Mouse (Mus musculus): Measurements from ENCODE around the gene Gng3.
"Not testable (repeated sequence)": the region's sequence is repeated elsewhere in the genome, so short reads cannot be mapped to it uniquely, and the experiment has no call there.

Gene Gng3

DNA sequence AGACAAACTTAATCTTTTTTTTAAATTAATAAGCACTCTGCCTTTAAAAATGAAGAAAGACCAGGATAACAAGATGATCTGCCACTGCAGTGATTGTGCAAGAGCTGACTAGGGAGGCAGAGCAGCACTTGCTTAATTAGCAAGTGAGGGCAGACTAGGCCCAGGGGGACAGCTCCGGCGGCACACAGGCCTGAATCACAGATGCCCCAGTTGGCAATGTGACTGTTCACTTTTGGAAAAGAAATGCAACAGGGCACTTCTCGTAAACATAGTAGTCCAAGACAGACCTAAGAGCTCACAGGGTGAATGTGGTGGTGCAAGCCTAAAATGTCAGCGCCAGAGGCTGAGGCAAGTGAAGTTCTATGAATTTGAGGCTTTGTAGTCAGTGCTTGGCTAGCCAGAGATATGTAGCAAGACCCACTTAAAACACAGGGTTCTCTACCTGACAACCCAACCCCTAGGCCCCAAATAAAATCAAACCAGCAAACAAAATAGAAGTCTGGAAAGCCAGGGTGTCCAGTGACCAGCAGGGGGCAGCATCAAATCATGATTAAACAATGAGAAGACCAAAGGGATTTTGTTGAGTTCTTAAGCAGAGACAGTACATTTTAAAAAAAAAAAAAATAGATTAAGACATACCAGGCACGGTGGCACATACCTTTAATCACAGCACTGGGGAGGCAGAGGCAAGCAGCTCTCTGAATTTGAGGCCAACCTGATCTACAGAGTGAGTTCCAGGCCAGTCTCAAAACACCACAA lies 5.6 kb upstream of the Gng3 start:
- DNase-seq (ENCODE audit: low spot score) = peak; percentile 81

DNA sequence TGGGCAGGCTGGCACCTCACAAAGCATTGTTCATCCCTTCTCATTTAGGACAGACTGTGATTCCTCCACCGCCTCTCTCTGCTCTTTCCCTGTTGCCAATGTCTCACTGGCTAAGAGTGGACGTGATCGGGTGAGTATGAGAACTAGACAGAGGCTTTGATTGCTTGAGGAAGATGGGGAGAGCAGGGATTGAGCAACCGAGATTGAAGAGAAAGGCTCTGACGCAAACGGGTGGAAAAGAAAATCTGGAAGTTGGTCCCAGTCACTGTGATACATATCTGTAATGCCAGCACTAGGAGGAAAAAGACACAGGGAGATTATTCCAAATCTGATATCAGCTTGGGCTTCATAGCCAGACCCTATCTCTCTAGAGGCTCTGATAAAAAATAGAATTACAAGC lies 4.0 kb upstream of the Gng3 start:
- DNase-seq (ENCODE audit: low spot score) = peak; percentile 46

DNA sequence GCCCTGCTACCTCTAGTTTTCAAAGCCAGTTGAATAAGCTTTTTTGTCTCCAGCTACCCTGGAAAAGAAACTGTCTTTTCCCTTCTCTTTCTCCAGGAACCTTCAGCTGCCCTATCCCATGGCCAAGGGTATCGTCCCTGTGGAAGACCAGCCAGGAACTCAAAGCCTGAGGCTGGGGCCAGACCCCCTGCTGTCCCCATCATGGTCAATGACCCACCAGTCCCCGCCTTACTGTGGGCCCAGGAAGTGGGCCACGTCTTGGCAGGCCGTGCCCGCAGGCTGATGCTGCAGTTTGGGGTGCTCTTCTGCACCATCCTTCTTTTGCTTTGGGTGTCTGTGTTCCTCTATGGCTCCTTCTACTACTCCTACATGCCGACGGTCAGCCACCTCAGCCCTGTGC lies 2.0 kb upstream of the Gng3 start:
- no peak for DNase-seq (ENCODE audit: low spot score)

DNA sequence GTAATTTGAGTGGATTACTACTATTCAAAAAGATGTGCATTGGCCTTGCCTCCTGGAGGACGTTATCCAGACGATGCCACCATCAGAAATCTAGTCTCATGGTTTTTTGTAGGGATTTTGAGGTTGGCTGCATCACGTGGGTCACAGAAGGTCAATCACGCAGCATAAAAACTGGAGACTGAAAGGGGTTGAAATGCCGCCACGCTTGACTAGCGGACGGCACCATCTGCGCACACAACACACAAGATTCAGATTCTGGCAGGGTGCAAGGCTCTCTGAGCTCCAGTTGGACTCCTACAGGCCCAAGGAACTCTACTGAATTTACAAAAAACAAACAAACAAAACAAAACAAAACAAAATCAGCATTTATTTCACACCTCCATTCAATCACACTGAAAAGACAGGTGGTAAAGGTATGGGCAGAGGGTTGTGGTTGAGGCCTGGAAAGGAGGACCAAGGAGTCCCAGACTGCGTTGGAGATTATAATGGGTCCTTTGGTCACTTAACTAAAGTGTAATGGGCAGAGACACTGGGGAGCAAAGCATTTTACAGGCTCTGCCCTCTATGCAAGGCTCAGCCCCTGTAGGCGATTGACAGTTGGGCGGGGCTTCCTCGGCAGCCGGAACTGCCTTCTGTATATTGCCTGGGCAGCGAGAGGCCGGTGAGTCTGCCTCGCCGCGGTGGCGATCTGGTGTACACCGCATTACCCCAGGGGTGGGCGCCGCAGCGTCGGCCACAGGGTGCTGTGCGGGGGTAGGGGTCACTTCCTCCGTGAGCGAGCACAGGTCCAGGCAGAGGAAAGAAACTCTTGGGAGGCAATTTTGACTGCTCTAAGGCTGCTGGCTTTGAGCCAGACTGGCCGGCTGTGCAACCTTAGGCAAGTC lies 1.2 kb upstream of the Gng3 start:
- peak; percentile 82 for DNase-seq (ENCODE audit: low spot score)

DNA sequence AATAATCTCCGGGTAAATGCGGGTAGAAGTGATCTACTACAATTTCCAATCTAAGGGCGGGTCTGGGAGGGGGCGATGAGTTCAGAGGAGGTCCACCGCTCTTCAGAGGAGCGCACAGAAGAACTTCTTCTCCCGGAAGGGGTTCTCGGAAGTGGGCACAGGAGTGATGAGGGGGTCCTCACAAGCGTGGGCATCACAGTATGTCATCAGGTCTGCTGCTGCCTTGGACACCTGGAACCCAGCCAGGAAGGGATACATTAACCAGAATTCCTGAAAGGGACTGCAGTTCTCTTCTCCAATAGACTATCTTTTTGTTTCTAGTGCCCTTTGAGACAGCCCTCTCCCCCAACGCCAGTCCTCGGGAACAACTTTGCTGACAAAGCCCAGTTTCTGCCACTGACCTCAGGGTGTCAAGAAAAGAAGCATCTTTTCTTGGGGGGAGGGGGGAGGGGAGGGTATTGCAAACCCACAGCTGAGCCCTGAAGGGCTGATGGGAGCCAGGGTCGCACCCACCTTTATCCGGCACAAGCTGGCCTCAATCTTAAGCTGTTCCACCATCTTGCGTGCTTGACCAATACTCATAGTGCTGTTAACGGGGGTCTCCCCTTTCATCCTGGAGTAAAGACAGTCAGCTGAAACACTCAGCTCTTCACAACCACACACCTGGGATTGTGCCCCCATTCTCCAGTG lies 808 bp downstream of the Gng3 start:
- no peak for DNase-seq (ENCODE audit: low spot score)

DNA sequence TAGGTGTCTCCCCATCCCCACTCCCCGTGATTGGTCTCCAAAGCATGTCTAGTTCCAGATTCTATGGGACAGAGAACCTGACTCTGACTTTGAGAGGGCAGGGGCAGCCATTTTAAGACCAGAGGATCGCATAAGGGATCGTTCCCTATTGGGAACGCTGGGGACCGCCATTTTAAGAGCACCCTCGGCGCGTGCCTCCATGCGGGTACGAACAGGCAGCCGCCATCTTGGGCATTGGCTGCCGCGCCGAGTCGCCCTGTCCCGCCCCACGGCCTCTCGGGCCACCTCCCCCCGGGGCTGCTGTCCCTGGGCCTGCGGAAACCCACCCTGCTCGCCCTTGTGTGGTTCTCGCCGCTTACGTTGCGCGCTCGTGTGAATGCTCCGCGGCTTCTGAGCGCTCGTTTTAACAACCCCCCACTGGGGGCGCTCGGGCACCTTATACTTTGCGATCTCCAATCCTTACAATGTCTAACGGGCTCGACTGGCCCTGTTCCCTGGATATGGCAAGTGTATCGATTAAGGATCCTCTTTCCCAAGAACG lies 1.7 kb downstream of the Gng3 start, which contains the start of gene Bscl2:
Gene Bscl2, plus strand, starts transcription at position 217 of the 541 bp plus-strand sequence.
- DNase-seq (ENCODE audit: low spot score) = peak; percentile 80

- not testable (repeated sequence) for DNase-seq (ENCODE audit: low spot score)
Observed at GRCm38 (mm10) chr19:8836327-8836726, 2.7 kb downstream of the Gng3 start.

DNA sequence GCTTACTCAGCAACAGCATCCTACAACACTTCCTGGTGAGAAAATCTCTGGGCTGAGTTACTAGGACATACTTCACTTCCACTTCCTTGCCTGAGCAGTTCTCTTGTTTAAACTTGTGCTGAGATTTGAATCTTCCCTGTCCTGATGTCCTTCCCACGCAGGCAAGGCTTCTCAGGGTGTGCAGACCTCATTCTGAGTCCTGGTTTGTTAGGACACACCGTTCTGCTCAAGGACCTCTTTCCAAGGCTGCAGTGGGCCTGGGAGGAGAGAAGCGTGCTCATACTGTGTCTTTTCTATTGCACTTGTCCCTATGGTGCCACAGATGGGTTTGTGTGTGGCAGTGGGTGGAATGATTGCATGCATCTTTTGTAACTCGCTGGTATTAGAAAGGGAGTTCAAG lies 6.0 kb downstream of the Gng3 start:
- DNase-seq (ENCODE audit: low spot score) = no peak

- no peak for DNase-seq (ENCODE audit: low spot score)
Observed at GRCm38 (mm10) chr19:8831262-8831661, 7.7 kb downstream of the Gng3 start.

DNA sequence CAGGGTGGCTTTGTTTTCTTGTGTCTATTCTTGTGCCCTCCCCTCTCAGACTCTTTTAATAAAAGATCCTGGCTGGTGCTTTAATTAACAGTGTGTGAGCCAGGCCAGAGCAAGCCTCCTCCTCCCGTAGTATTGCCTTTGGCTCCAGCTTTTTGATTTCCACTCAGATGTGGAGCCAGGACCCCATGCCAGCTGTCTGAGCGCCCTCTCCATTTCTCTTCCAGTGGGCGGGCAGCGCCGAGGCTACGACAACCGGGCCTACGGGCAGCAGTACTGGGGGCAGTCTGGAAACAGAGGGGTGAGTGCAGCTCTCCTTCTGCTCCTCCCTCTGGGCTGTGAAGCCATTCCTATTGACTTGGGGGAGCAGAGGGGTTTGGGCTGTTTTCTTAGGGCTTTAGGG lies 8.3 kb downstream of the Gng3 start:
- no peak for DNase-seq (ENCODE audit: low spot score)

DNA sequence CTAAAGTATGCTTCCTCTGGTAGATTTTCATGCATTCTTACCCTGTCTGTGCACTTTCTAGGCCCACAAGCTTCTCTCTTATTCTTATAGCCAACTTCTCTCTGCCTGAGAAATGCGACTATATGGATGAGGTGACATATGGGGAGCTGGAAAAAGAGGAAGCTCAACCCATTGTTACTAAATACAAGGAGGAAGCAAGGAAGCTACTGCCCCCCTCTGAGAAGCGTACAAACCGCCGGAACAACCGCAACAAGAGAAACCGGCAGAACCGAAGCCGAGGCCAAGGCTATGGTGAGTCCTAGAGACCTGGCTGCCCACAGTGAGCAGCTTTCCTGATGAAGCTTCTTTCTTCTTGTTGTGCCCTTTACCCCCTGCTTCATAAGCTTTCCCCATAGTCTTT lies 9.3 kb downstream of the Gng3 start, which contains the start of gene AC129217.1:
Gene AC129217.1, plus strand, starts transcription at position 114 of the 400 bp plus-strand sequence.
- no peak for DNase-seq (ENCODE audit: low spot score)

- DNase-seq (ENCODE audit: low spot score) = no peak
Observed at GRCm38 (mm10) chr19:8822696-8823095, 16.3 kb downstream of the Gng3 start.

GRCm38 (mm10) chr19:8821146-8821545 lies 17.8 kb downstream of the Gng3 start:
- no peak for DNase-seq (ENCODE audit: low spot score)

GRCm38 (mm10) chr19:8820424-8820956 lies 18.5 kb downstream of the Gng3 start:
- DNase-seq (ENCODE audit: low spot score) = no peak

DNA sequence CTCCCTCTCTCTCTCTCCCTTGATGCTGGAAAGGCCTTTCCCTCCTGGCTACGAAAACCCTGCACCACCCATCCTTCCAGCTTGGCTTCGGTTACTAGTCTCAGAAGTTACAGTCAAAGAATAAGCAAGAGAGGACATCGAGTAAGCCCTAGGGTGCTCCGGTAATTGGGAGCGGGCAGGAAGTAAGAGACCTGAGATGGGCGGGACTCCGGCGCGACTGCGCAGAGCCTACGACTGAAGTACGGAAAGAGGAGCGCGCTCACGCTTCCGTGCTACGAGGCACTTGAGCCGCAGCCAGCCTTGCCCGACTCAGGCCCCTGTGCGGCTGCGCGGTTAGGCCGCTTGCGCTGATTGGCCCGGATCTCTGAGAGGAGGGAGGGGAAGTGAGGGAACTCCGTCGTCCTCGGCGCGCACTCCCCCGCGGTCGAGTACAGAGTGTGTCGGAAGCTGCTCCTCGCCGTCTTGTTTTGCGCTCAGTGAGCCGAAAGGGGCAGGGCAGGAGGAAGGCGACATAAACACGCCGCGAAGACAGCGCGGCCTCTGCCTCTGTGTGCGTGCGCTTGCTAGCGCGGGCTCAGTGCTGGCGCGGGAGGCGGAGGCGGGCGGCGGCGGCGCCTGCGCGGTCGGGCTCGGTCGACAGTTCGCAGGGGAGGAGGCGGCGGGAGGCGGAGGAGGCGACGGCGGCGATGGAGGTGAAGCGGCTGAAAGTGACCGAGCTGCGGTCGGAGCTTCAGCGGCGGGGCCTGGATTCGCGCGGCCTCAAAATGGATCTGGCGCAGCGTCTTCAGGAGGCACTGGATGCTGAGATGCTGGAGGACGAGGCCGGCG lies 19.2 kb downstream of the Gng3 start, which contains the start of gene Hnrnpul2:
Gene Hnrnpul2, plus strand, starts transcription at position 415 of the 828 bp plus-strand sequence.
- peak; percentile 99 for DNase-seq (ENCODE audit: low spot score)

DNA sequence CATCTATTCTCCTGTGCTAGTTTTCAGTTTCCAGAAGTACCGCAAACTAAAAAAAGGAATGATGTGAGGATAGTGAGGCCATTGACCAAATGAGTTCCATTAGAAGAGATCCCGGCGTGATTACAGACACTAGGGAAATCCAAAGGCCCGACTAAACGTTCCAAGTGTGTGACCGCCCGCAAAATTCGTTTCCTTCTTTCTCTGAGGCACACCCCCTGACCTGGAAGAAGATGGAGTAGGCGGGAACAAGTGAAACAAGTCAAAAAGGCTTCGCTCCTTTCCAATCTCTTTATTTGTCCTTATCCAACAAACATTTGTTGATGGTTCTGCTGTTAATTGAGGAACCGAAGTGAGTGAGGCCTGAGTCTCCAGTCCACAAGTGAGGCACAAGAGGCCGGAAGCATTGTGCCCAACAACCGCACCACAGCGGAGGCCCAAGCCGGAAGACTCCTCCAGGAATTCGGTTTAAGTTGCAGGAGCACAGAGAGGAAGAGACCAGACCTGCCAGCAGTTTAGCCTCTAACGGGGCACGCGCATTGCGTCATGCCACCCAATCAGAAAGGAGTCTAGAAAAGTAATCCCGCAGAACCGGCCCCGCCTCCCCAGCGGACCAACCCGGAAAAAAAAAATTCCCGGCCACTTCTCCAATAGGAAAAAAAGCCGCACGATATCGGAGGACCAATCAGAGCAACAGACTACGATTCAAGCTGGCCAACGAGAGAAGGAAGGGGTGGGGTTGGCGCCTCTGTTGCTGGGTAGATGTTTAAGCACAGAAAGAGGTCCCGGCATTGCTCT lies 20.0 kb downstream of the Gng3 start, which contains the start of gene Ttc9c:
Gene Ttc9c, minus strand, starts transcription at position 533 of the 795 bp plus-strand sequence.
- DNase-seq (ENCODE audit: low spot score) = peak; percentile 99

GRCm38 (mm10) chr19:8818301-8818798 lies 20.6 kb downstream of the Gng3 start:
- DNase-seq (ENCODE audit: low spot score) = no peak

DNA sequence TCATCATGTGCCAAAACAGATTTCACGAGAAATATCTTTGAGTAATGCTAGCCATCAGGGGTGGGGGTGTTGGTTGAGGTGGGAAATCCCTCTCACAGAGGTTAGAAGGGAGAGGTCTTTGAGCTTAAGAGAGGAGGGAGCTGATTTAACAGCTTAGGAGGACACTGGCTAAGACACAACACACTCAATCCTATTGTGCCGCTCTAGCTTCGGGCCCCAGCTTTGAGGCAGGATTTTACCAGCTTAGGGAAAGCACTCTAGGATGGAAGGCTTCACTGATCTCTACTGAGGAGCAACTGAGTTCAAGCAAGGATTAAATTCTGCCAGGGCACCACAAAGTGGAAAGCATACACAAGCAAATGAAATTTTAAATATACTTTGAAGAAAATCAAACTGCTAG lies 22.0 kb downstream of the Gng3 start:
- DNase-seq (ENCODE audit: low spot score) = no peak

- no peak for DNase-seq (ENCODE audit: low spot score)
Observed at GRCm38 (mm10) chr19:8815812-8816211, 23.2 kb downstream of the Gng3 start.

DNA sequence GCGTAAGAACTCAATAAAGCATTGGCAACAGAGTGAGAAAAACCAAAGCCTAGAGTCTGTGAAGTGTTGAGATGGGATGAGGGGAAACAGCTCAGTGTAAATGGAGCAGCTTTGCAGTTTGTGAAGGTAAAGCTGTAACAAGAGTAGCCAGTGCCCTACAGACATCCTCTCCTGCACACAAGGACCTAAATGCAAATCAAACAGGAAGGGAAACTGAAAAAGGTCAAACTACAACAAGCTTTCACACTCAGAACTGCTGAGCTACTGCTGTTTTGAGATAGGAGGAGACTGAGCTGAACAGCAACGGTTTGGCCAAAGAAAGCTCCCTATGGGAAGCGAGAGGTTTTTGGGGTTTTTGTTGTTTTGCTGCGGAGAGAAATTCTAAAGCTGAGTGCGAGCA lies 32.2 kb downstream of the Gng3 start:
- no peak for DNase-seq (ENCODE audit: low spot score)
